Mouse (Mus musculus) erythroblast, embryonic 14.5 days (primary cell): ENCODE data around the gene Mr1. TPM values are rescaled to one million over a fixed set of nuclear protein-coding genes. Genes with fewer than 3 reads are reported as not detected.

Experiments
- H3K27me3 ChIP-seq: 2 replicates; pipeline ENCODE4 v1.6.1; 2012; ENCODE audit warnings: inconsistent platforms; ENCODE audit not compliant: control insufficient read depth
- H3K36me3 ChIP-seq: 2 replicates; pipeline ENCODE4 v1.6.1; 2012; ENCODE audit warnings: mild to moderate bottlenecking, inconsistent platforms; ENCODE audit not compliant: control insufficient read depth
- H3K4me1 ChIP-seq: 2 replicates; pipeline ENCODE4 v1.6.1; 2012; ENCODE audit warnings: inconsistent platforms; ENCODE audit not compliant: control insufficient read depth
- H3K4me3 ChIP-seq: replicated peaks from 2 replicates; pipeline ENCODE3; 2012; ENCODE audit warnings: moderate library complexity, mild to moderate bottlenecking, inconsistent platforms
- H3K9me3 ChIP-seq: 2 replicates; pipeline ENCODE4 v1.6.1; 2012; ENCODE audit warnings: low read length, inconsistent platforms, mixed read lengths; ENCODE audit not compliant: control insufficient read depth
- GATA1 ChIP-seq: IDR thresholded peaks from 2 replicates; pipeline ENCODE4 v1.6.1; 2012; ENCODE audit warnings: low read length, inconsistent platforms, mixed read lengths
- TAL1 ChIP-seq: IDR thresholded peaks from 3 replicates; pipeline ENCODE4 v1.6.1; 2012; ENCODE audit warnings: low read length, inconsistent platforms, mixed read lengths
- polyA plus RNA-seq: library from polyadenylated mRNA; stranded (reverse); fragments of >175 nt; gene quantifications from 2 replicates; pipeline ENCODE4 v1.2.3, GENCODE M21; 2012

Gene Mr1
- polyA plus RNA-seq, 1 experiment = not detected

- Histone ChIP-seq H3K4me1 (peaks cover 23% of the 10 kb centered on the region), H3K9me3 (no peaks in the 10 kb centered on the region), H3K27me3 (peaks cover 11% of the 10 kb centered on the region), H3K4me3 (no peak overlapping the region), H3K36me3 (peaks cover 22% of the 10 kb centered on the region)
- no peak for TF ChIP-seq TAL1
- no peak for TF ChIP-seq GATA1
Measured at GRCm38 (mm10) chr1:155091842-155092800, 54.5 kb downstream of the Mr1 start.

GRCm38 (mm10) chr1:155091374-155091841 lies 55.2 kb downstream of the Mr1 start:
- peaks cover 23% of the 10 kb centered on the region for H3K4me1 ChIP-seq
- H3K36me3 ChIP-seq = peaks cover 21% of the 10 kb centered on the region
- H3K27me3 ChIP-seq = peaks cover 18% of the 10 kb centered on the region
- no peaks in the 10 kb centered on the region for H3K9me3 ChIP-seq
- H3K4me3 ChIP-seq = no peak overlapping the region
- TF ChIP-seq TAL1 (no peak), GATA1 (no peak)

GRCm38 (mm10) chr1:155090736-155091135 lies 55.9 kb downstream of the Mr1 start:
- TF ChIP-seq TAL1 = no peak
- no peak for TF ChIP-seq GATA1
- Histone ChIP-seq H3K4me1 (peaks cover 21% of the 10 kb centered on the region), H3K27me3 (peaks cover 25% of the 10 kb centered on the region), H3K36me3 (peaks cover 15% of the 10 kb centered on the region), H3K9me3 (no peaks in the 10 kb centered on the region), H3K4me3 (no peak overlapping the region)

GRCm38 (mm10) chr1:155090327-155090726 lies 56.3 kb downstream of the Mr1 start:
- H3K36me3 ChIP-seq = peaks cover 11% of the 10 kb centered on the region
- TF ChIP-seq GATA1 = no peak
- no peak for TF ChIP-seq TAL1
- no peaks in the 10 kb centered on the region for H3K9me3 ChIP-seq
- peaks cover 17% of the 10 kb centered on the region for H3K4me1 ChIP-seq
- no peak overlapping the region for H3K4me3 ChIP-seq
- peaks cover 29% of the 10 kb centered on the region for H3K27me3 ChIP-seq

- H3K4me1 ChIP-seq = peaks cover 23% of the 10 kb centered on the region
- no peak overlapping the region for H3K4me3 ChIP-seq
Measured at GRCm38 (mm10) chr1:155088847-155089603, 57.6 kb downstream of the Mr1 start.

GRCm38 (mm10) chr1:155088046-155088445 lies 58.6 kb downstream of the Mr1 start:
- Histone ChIP-seq H3K36me3 (no peaks in the 10 kb centered on the region), H3K4me1 (peaks cover 31% of the 10 kb centered on the region), H3K27me3 (peaks cover 51% of the 10 kb centered on the region), H3K9me3 (no peaks in the 10 kb centered on the region), H3K4me3 (no peak overlapping the region)
- TF ChIP-seq GATA1 = no peak
- no peak for TF ChIP-seq TAL1

More at GRCm38 (mm10) chr1:155088847-155089603, 57.6 kb downstream of the Mr1 start:
- no peaks in the 10 kb centered on the region for H3K9me3 ChIP-seq
- H3K27me3 ChIP-seq = peaks cover 42% of the 10 kb centered on the region
- TF ChIP-seq GATA1 (no peak), TAL1 (no peak)
- peaks cover 5% of the 10 kb centered on the region; the same call in 1 of the 2 replicates for H3K36me3 ChIP-seq

GRCm38 (mm10) chr1:155086893-155087292 lies 59.7 kb downstream of the Mr1 start:
- no peaks in the 10 kb centered on the region for H3K9me3 ChIP-seq
- H3K4me1 ChIP-seq = peaks cover 33% of the 10 kb centered on the region
- TF ChIP-seq GATA1 (no peak), TAL1 (no peak)
- H3K36me3 ChIP-seq = no peaks in the 10 kb centered on the region
- no peak overlapping the region for H3K4me3 ChIP-seq
- peaks cover 63% of the 10 kb centered on the region for H3K27me3 ChIP-seq

GRCm38 (mm10) chr1:155086416-155086815 lies 60.2 kb downstream of the Mr1 start:
- no peaks in the 10 kb centered on the region for H3K9me3 ChIP-seq
- peaks cover 33% of the 10 kb centered on the region for H3K4me1 ChIP-seq
- no peak overlapping the region for H3K4me3 ChIP-seq
- H3K36me3 ChIP-seq = no peaks in the 10 kb centered on the region
- TF ChIP-seq TAL1 = no peak
- no peak for TF ChIP-seq GATA1
- H3K27me3 ChIP-seq = peaks cover 68% of the 10 kb centered on the region

- H3K27me3 ChIP-seq = peaks cover 79% of the 10 kb centered on the region
- TF ChIP-seq TAL1 (no peak), GATA1 (no peak)
- no peak overlapping the region for H3K4me3 ChIP-seq
- no peaks in the 10 kb centered on the region for H3K9me3 ChIP-seq
- peaks cover 33% of the 10 kb centered on the region for H3K4me1 ChIP-seq
- H3K36me3 ChIP-seq = no peaks in the 10 kb centered on the region
Measured at GRCm38 (mm10) chr1:155084839-155085238, 61.8 kb downstream of the Mr1 start.
